Mouse (Mus musculus) ovary, postnatal 10 days (tissue): ENCODE data around the gene Raver2.

Source experiments
- DNase-seq: peaks from one replicate; pipeline ENCODE4 v3.0.0; 2022; ENCODE audit warnings: low spot score

Gene Raver2

GRCm38 (mm10) chr4:101174916-101175625 lies 106.3 kb downstream of the Raver2 start:
- no peak for DNase-seq

GRCm38 (mm10) chr4:101176123-101176522 lies 107.3 kb downstream of the Raver2 start:
- DNase-seq: no peak

GRCm38 (mm10) chr4:101177796-101178195 lies 109.0 kb downstream of the Raver2 start:
- DNase-seq: no peak

DNA sequence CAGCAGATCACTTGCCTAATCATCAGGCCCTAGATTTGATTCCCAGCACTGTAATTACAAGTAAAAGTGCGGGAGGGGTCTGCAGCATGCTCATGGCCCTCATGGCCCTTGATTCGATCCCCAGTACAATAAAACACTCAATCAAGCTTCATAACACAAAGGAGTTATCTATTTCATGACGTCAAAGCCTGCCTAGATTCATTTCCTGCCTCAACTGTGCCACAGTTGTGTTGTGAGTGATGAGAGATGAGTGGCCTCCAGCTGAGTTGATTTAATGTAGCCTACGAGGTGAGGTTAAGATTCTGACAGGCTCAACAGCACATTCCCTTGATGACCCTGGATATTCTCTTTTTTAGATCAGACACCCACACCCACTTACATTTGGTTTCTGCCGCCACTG lies 110.3 kb downstream of the Raver2 start:
- DNase-seq: no peak

GRCm38 (mm10) chr4:101179836-101180235 lies 111.1 kb downstream of the Raver2 start:
- DNase-seq: no peak

- no peak for DNase-seq
Observed at GRCm38 (mm10) chr4:101180681-101181080, 111.9 kb downstream of the Raver2 start.

- no peak for DNase-seq
Observed at GRCm38 (mm10) chr4:101182603-101183011, 113.8 kb downstream of the Raver2 start.

- DNase-seq: no peak
Observed at GRCm38 (mm10) chr4:101185216-101185615, 116.4 kb downstream of the Raver2 start.

GRCm38 (mm10) chr4:101186591-101186990 lies 117.8 kb downstream of the Raver2 start:
- no peak for DNase-seq

DNA sequence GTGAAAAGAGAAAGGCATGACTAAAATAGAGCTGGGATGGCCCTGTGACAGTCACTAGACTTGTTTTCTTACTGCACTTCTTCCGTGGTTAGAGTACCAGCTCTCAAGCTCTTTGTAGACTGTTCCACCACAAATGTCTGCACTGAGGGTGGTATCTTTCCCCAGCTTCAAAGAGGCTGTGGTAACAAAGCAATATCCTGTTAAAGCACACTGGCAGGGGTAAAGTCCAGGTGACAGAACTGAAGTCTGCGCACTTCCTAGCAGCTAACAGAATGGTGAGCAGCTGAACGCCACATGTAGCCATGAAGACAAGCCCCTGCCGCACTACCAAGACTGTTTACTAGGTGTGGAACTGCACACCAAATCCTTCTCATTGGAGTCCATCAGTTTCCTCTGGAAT lies 118.6 kb downstream of the Raver2 start:
- DNase-seq: no peak

DNA sequence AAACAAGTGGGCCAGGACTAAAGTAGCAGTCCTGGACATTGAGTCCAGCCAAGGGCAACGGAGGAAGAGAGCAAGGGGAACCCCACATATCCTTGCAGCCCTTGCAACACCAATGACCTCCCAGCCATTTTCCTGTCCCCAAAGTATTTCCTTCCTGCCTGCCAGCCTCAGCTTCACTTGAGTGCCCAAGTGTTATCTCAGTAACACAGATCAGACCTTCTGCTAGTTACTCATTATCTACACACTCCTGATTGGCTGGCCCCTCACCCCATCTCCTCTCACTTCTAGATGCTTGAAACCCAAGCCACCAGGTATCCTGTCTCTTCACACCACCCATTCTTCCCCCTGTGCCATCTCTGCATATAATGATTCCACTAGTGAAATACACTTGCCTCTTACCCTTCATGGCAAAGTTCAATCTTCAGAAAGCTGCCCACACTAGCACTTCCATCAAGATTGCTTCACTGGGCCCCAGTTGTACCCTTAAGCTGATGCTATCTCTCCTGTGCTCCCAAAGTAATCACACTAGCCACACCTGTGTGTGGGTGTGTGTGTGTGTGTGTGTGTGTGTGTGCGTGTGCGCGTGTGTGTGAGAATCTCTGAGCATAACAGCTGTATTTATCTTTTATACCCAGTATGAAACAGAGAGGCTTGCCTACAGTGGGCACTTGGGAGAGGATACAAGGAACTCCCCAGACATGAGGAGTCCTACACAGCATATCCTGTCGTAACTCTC lies 123.6 kb downstream of the Raver2 start:
- no peak for DNase-seq

DNA sequence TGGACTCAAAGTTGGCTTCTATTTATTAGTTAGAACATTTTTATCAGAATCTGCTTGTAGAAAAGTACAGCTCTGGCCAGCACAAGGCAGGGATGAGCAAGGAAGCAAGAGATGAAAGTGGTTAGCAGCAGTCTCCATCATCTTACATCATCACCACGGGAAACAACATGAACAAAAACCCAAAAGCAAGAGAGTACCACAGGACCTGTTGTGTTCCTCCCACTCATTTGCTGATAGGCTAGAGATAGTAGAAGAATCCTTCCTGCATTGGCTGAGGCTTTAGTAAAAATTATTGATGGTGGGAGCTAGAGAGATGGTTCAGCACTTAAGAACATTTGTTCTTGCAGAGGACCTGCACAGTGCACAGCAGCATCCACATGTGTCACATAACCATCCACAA lies 125.4 kb downstream of the Raver2 start:
- DNase-seq: no peak

DNA sequence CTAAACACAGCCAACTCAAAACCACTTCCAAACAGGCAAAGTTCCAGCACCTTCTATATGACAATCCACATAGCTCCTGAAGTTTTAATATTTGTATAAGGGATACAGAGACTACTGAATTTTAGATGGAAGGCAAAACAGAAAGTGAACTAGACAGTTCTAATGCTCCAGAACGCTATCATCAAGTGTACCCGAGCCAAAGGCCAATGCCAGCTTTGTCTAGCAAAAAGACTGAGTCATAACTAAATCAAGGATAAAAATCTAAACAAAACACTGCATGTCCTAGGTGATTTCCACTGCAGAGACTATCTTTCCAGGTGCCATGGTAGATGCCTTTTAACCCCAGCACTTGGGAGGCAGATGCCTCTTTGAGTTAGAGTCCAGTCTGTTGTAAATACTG lies 127.6 kb downstream of the Raver2 start:
- no peak for DNase-seq

- no peak for DNase-seq
Observed at GRCm38 (mm10) chr4:101197421-101198170, 128.8 kb downstream of the Raver2 start.

DNA sequence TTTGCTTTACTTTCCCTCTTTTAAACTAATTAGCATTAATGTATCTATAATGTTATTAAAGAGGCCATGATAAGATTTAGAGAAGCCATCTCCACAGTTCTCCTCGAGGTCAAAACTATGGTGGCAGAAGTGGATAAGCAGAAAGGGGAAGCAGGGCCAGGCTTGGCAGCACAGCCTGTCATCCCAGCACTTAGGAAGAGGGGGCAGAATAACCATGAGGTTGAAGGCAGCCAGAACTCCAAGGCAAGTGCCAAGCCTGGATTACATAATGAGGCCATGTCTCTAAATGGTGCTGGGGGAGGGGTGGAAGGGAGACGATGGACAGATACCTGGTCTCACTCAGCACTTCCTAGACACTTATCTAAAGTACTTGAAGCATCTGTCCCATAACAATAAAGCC lies 129.6 kb downstream of the Raver2 start:
- no peak for DNase-seq

GRCm38 (mm10) chr4:101199433-101200081 lies 130.8 kb downstream of the Raver2 start:
- no peak for DNase-seq
